Mouse (Mus musculus) neural tube, embryonic 11.5 days (tissue): ENCODE data around the gene Serac1. TPM values are rescaled to one million over a fixed set of nuclear protein-coding genes. Genes with fewer than 3 reads are reported as not detected.

Source experiments
- ATAC-seq: fragments of 200-750 bp; cut with Nextera tagmentation; 2 replicates; pipeline ENCODE4 v1.8.0; 2017; ENCODE audit warnings: moderate number of reproducible peaks, mild to moderate bottlenecking, moderate TSS enrichment, moderate library complexity; ENCODE audit not compliant: insufficient read depth, low FRiP score, low TSS enrichment
- DNase-seq: peaks from one replicate; pipeline ENCODE4 v3.0.0-alpha.2; 2015; ENCODE audit warnings: low spot score
- H3K27ac ChIP-seq: fragments of 300-500 bp; sonication (generic); 2 replicates; pipeline ENCODE4 v1.5.1; 2014; ENCODE audit warnings: low read depth, mild to moderate bottlenecking, low read length
- H3K27me3 ChIP-seq: fragments of 300-500 bp; sonication (generic); 2 replicates; pipeline ENCODE4 v1.6.1; 2014; ENCODE audit warnings: mild to moderate bottlenecking, low read length, mixed read lengths; ENCODE audit not compliant: control insufficient read depth, insufficient read depth
- H3K36me3 ChIP-seq: fragments of 300-500 bp; sonication (generic); 2 replicates; pipeline ENCODE4 v1.6.1; 2014; ENCODE audit warnings: mild to moderate bottlenecking, low read length, moderate library complexity, mixed read lengths; ENCODE audit not compliant: control insufficient read depth, insufficient read depth
- H3K4me1 ChIP-seq: fragments of 300-500 bp; sonication (generic); 2 replicates; pipeline ENCODE4 v1.6.1; 2014; ENCODE audit warnings: low read length, mixed read lengths; ENCODE audit not compliant: control insufficient read depth, insufficient read depth
- H3K4me2 ChIP-seq: fragments of 300-500 bp; sonication (generic); 2 replicates; pipeline ENCODE4 v1.6.1; 2014; ENCODE audit warnings: low read depth, mild to moderate bottlenecking, moderate library complexity
- H3K4me3 ChIP-seq: fragments of 300-500 bp; sonication (generic); 2 replicates; pipeline ENCODE4 v1.5.1; 2014; ENCODE audit warnings: low read depth, low read length
- H3K9ac ChIP-seq: fragments of 300-500 bp; sonication (generic); 2 replicates; pipeline ENCODE4 v1.6.1; 2014; ENCODE audit warnings: mild to moderate bottlenecking, low read length
- H3K9me3 ChIP-seq: fragments of 300-500 bp; sonication (generic); 2 replicates; pipeline ENCODE4 v1.6.1; 2016; ENCODE audit warnings: low read length; ENCODE audit not compliant: control insufficient read depth
- WGBS: fragments of 180-500 bp; shearing (Covaris S2); extraction: QIAGEN DNeasy Blood & Tissue Kit; methylation state at CpG from one replicate; pipeline ENCODE4 v1.1.7; 2014; 5-methylcytosine and 5-hydroxymethylcytosine counted together
- polyA plus RNA-seq: library from polyadenylated mRNA; unstranded; fragments of >200 nt; fragmentation: Nextera tagmentation; extraction: Ambion mirVana; gene quantifications from 2 replicates; pipeline ENCODE4 v1.2.1, GENCODE M21; 2014

Gene Serac1
- polyA plus RNA-seq, 1 experiment from 2014 or later: 7.9 TPM

- H3K4me3 ChIP-seq: no peak overlapping the region
- H3K36me3 ChIP-seq: no peaks in the 10 kb centered on the region
- H3K27ac ChIP-seq: no peak overlapping the region
- ATAC-seq: no peak
- H3K27me3 ChIP-seq: no peaks in the 10 kb centered on the region
- no peak overlapping the region for H3K9ac ChIP-seq
- no peak overlapping the region for H3K4me2 ChIP-seq
- WGBS: 81% methylated on average over 16 of the region's 16 CpGs
- no peak for DNase-seq
- no peaks in the 10 kb centered on the region; the same call in 1 of the 2 replicates for H3K4me1 ChIP-seq
- no peaks in the 10 kb centered on the region for H3K9me3 ChIP-seq
Measured at GRCm38 (mm10) chr17:5997380-5998234, 81.9 kb downstream of the Serac1 start.

- DNase-seq: no peak
- H3K4me1 ChIP-seq: no peaks in the 10 kb centered on the region; the same call in 1 of the 2 replicates
- no peaks in the 10 kb centered on the region for H3K36me3 ChIP-seq
- no peak overlapping the region for H3K9ac ChIP-seq
- WGBS: 81% methylated on average over 14 of the region's 14 CpGs
- no peaks in the 10 kb centered on the region for H3K9me3 ChIP-seq
- no peaks in the 10 kb centered on the region for H3K27me3 ChIP-seq
- no peak for ATAC-seq
- no peak overlapping the region for H3K4me2 ChIP-seq
- no peak overlapping the region for H3K4me3 ChIP-seq
- no peak overlapping the region for H3K27ac ChIP-seq
Measured at GRCm38 (mm10) chr17:5996589-5996988, 83.0 kb downstream of the Serac1 start.

- no peak overlapping the region for H3K27ac ChIP-seq
- H3K36me3 ChIP-seq: no peaks in the 10 kb centered on the region
- WGBS: 79% methylated on average over 6 of the region's 6 CpGs
- H3K4me3 ChIP-seq: no peak overlapping the region
- no peaks in the 10 kb centered on the region; the same call in 1 of the 2 replicates for H3K4me1 ChIP-seq
- H3K9ac ChIP-seq: no peak overlapping the region
- no peak for DNase-seq
- no peak for ATAC-seq
- H3K27me3 ChIP-seq: no peaks in the 10 kb centered on the region
- no peaks in the 10 kb centered on the region for H3K9me3 ChIP-seq
- H3K4me2 ChIP-seq: no peak overlapping the region
Measured at GRCm38 (mm10) chr17:5994606-5995005, 84.9 kb downstream of the Serac1 start.

- no peaks in the 10 kb centered on the region; the same call in 1 of the 2 replicates for H3K4me1 ChIP-seq
- no peaks in the 10 kb centered on the region for H3K36me3 ChIP-seq
- H3K9ac ChIP-seq: no peak overlapping the region
- no peaks in the 10 kb centered on the region for H3K27me3 ChIP-seq
- H3K27ac ChIP-seq: no peak overlapping the region
- H3K4me2 ChIP-seq: no peak overlapping the region
- DNase-seq (no peak), ATAC-seq (no peak)
- no peaks in the 10 kb centered on the region for H3K9me3 ChIP-seq
- H3K4me3 ChIP-seq: no peak overlapping the region
- WGBS: 76% methylated on average over 3 of the region's 3 CpGs
Measured at GRCm38 (mm10) chr17:5993581-5994260, 85.8 kb downstream of the Serac1 start.

- H3K4me3 ChIP-seq: no peak overlapping the region
- H3K4me2 ChIP-seq: no peak overlapping the region
- H3K9ac ChIP-seq: no peak overlapping the region
- no peak for DNase-seq
- H3K36me3 ChIP-seq: no peaks in the 10 kb centered on the region
- no peak overlapping the region for H3K27ac ChIP-seq
- ATAC-seq: no peak
- H3K9me3 ChIP-seq: no peaks in the 10 kb centered on the region
- H3K4me1 ChIP-seq: peaks cover under 1% of the 10 kb centered on the region
- 77% methylated on average over 5 of the region's 5 CpGs for WGBS
- no peaks in the 10 kb centered on the region for H3K27me3 ChIP-seq
Measured at GRCm38 (mm10) chr17:5992866-5993580, 86.5 kb downstream of the Serac1 start.

Other genes starting within 250 kb of the Serac1 start
- gene Snx9, start 238.4 kb downstream of the Serac1 start, polyA plus RNA-seq: 22.9 and 23.1 TPM in 2 replicates
- gene Synj2, start 138.5 kb downstream of the Serac1 start, polyA plus RNA-seq: 1.8 and 2.3 TPM in 2 replicates
- 163 and 170 TPM in 2 replicates for gene Gtf2h5, start within 50 bp of the Serac1 start, polyA plus RNA-seq
- gene Tulp4, start 26.7 kb upstream of the Serac1 start, polyA plus RNA-seq: 122 and 133 TPM in 2 replicates
- gene Tmem181a, start 177.1 kb upstream of the Serac1 start, polyA plus RNA-seq: 29.8 and 31.9 TPM in 2 replicates
- 33.0 and 34.2 TPM in 2 replicates for gene Dynlt1a, start 237.8 kb upstream of the Serac1 start, polyA plus RNA-seq